Mouse (Mus musculus) C2C12 (cell line): ENCODE results near the gene Nek5. TPM values are rescaled to one million over a fixed set of nuclear protein-coding genes. Genes with fewer than 3 reads are reported as not detected.

Experiments used
- H3K27me3 ChIP-seq: one replicate; pipeline ENCODE4 v1.6.1; 2011; ENCODE audit not compliant: control insufficient read depth, insufficient read depth, insufficient read length
- H3K36me3 ChIP-seq: one replicate; pipeline ENCODE4 v1.6.1; 2011; ENCODE audit not compliant: control insufficient read depth, insufficient read depth
- H3K4me3 ChIP-seq: one replicate; pipeline ENCODE4 v1.5.1; 2011; ENCODE audit warnings: mild to moderate bottlenecking, control low read depth; ENCODE audit not compliant: poor library complexity, insufficient read depth, severe bottlenecking
- H3K79me2 ChIP-seq: one replicate; pipeline ENCODE4 v1.6.1; 2011; ENCODE audit not compliant: control insufficient read depth, insufficient read depth
- H3K79me3 ChIP-seq: one replicate; pipeline ENCODE4 v1.6.1; 2011; ENCODE audit warnings: low read depth, control low read depth
- H3ac ChIP-seq: one replicate; pipeline ENCODE3; 2011; ENCODE audit warnings: low read depth; ENCODE audit not compliant: control insufficient read depth, insufficient read length
- CEBPB ChIP-seq: IDR thresholded peaks from one replicate; pipeline ENCODE4 v1.6.1; 2011; ENCODE audit warnings: low read depth, mild to moderate bottlenecking, control low read depth, moderate library complexity
- CTCF ChIP-seq: IDR thresholded peaks from one replicate; pipeline ENCODE4 v1.5.1; 2011; ENCODE audit not compliant: control insufficient read depth, insufficient read depth, insufficient read length
- FOSL1 ChIP-seq: IDR thresholded peaks from one replicate; pipeline ENCODE4 v1.8.0; 2011; ENCODE audit warnings: mild to moderate bottlenecking, low read length; ENCODE audit not compliant: poor library complexity, insufficient read depth, severe bottlenecking
- MAX ChIP-seq: IDR thresholded peaks from one replicate; pipeline ENCODE4 v1.6.1; 2011; ENCODE audit warnings: mild to moderate bottlenecking, control low read depth
- MYOD1 ChIP-seq: IDR thresholded peaks from one replicate; pipeline ENCODE4 v1.6.1; 2011; ENCODE audit warnings: low read depth; ENCODE audit not compliant: control insufficient read depth, insufficient read length
- MYOG ChIP-seq: IDR thresholded peaks from one replicate; pipeline ENCODE4 v1.6.1; 2011; ENCODE audit not compliant: control insufficient read depth, insufficient read length; ENCODE audit errors: extremely low read depth
- USF1 ChIP-seq: IDR thresholded peaks from one replicate; pipeline ENCODE4 v1.6.1; 2011; ENCODE audit warnings: low read depth, mild to moderate bottlenecking, control low read depth, moderate library complexity
- polyA plus RNA-seq: library from polyadenylated mRNA; unstranded; fragments of >200 nt; fragmentation: generic; extraction: Trizol; gene quantifications from one replicate; pipeline ENCODE4 v1.2.1, GENCODE M21; 2012; ENCODE audit warnings: missing spikeins

The Nek5 gene
- polyA plus RNA-seq, 1 experiment: not detected

GRCm38 (mm10) chr8:22040153-22040509 is 84.7 kb downstream of the Nek5 start:
- H3K79me2 ChIP-seq: no peaks in the 10 kb centered on the region
- H3K36me3 ChIP-seq: no peaks in the 10 kb centered on the region
- no peak overlapping the region for H3K4me3 ChIP-seq
- TF ChIP-seq MYOD1: no peak
- no peak for TF ChIP-seq USF1
- no peak for TF ChIP-seq MYOG
- no peak for TF ChIP-seq FOSL1
- no peak for TF ChIP-seq CEBPB
- TF ChIP-seq CTCF: no peak
- TF ChIP-seq MAX: no peak
- H3K27me3 ChIP-seq: peaks cover 32% of the 10 kb centered on the region
- H3ac ChIP-seq: no peak overlapping the region
- H3K79me3 ChIP-seq: no peaks in the 10 kb centered on the region

- H3ac ChIP-seq: no peak overlapping the region
- H3K4me3 ChIP-seq: no peak overlapping the region
- peaks cover 32% of the 10 kb centered on the region for H3K27me3 ChIP-seq
- no peaks in the 10 kb centered on the region for H3K79me3 ChIP-seq
- H3K36me3 ChIP-seq: no peaks in the 10 kb centered on the region
- H3K79me2 ChIP-seq: no peaks in the 10 kb centered on the region
- TF ChIP-seq USF1: no peak
- TF ChIP-seq CTCF: no peak
- no peak for TF ChIP-seq MYOG
- TF ChIP-seq MAX: no peak
- TF ChIP-seq FOSL1: no peak
- TF ChIP-seq MYOD1: no peak
- no peak for TF ChIP-seq CEBPB
Observed at GRCm38 (mm10) chr8:22039468-22040152, 85.2 kb downstream of the Nek5 start.

GRCm38 (mm10) chr8:22037022-22037421 is 87.8 kb downstream of the Nek5 start:
- Histone ChIP-seq H3K27me3 (peaks cover 26% of the 10 kb centered on the region), H3K4me3 (no peak overlapping the region), H3K79me3 (no peaks in the 10 kb centered on the region), H3K36me3 (no peaks in the 10 kb centered on the region), H3K79me2 (no peaks in the 10 kb centered on the region), H3ac (no peak overlapping the region)
- no peak for TF ChIP-seq MYOD1
- no peak for TF ChIP-seq FOSL1
- TF ChIP-seq CEBPB: no peak
- no peak for TF ChIP-seq CTCF
- TF ChIP-seq MAX: no peak
- no peak for TF ChIP-seq MYOG
- TF ChIP-seq USF1: no peak

GRCm38 (mm10) chr8:22036137-22036536 is 88.7 kb downstream of the Nek5 start:
- no peak overlapping the region for H3K4me3 ChIP-seq
- no peak for TF ChIP-seq MAX
- TF ChIP-seq CEBPB: no peak
- no peak for TF ChIP-seq FOSL1
- no peak for TF ChIP-seq MYOG
- TF ChIP-seq CTCF: no peak
- no peak for TF ChIP-seq USF1
- TF ChIP-seq MYOD1: no peak
- no peak overlapping the region for H3ac ChIP-seq
- H3K79me3 ChIP-seq: no peaks in the 10 kb centered on the region
- no peaks in the 10 kb centered on the region for H3K36me3 ChIP-seq
- peaks cover 26% of the 10 kb centered on the region for H3K27me3 ChIP-seq
- H3K79me2 ChIP-seq: no peaks in the 10 kb centered on the region

- H3K79me3 ChIP-seq: no peaks in the 10 kb centered on the region
- H3K36me3 ChIP-seq: no peaks in the 10 kb centered on the region
- TF ChIP-seq USF1 (no peak), MAX (no peak)
- no peak overlapping the region for H3K4me3 ChIP-seq
- H3ac ChIP-seq: no peak overlapping the region
- H3K79me2 ChIP-seq: no peaks in the 10 kb centered on the region
- H3K27me3 ChIP-seq: peaks cover 5% of the 10 kb centered on the region
Observed at GRCm38 (mm10) chr8:22030990-22031389, 93.9 kb downstream of the Nek5 start.

- Histone ChIP-seq H3K4me3 (no peak overlapping the region), H3K36me3 (no peaks in the 10 kb centered on the region), H3K79me3 (no peaks in the 10 kb centered on the region), H3ac (no peak overlapping the region), H3K79me2 (no peaks in the 10 kb centered on the region), H3K27me3 (peaks cover 8% of the 10 kb centered on the region)
- TF ChIP-seq MYOD1 (no peak), MAX (no peak), CTCF (no peak), FOSL1 (no peak), USF1 (no peak), CEBPB (no peak), MYOG (no peak)
Observed at GRCm38 (mm10) chr8:22028973-22029372, 95.9 kb downstream of the Nek5 start.
